Mouse (Mus musculus) intestine, postnatal 0 days (tissue): ENCODE results near the gene 1700037H04Rik. TPM values are rescaled to one million over a fixed set of nuclear protein-coding genes. Genes with fewer than 3 reads are reported as not detected.

Experiments used
- ATAC-seq: fragments of 200-750 bp; cut with Nextera tagmentation; 2 replicates; pipeline ENCODE4 v1.8.0; 2017; ENCODE audit warnings: mild to moderate bottlenecking, moderate TSS enrichment, moderate library complexity
- H3K27ac ChIP-seq: fragments of 300-500 bp; sonication (generic); 2 replicates; pipeline ENCODE4 v1.5.1; 2014; ENCODE audit warnings: mild to moderate bottlenecking, low read depth, low read length, moderate library complexity
- H3K27me3 ChIP-seq: fragments of 300-500 bp; sonication (generic); replicated peaks from 2 replicates; pipeline ENCODE4 v1.6.1; 2014; ENCODE audit warnings: low read length, mixed read lengths; ENCODE audit not compliant: control insufficient read depth, insufficient read depth
- H3K36me3 ChIP-seq: fragments of 300-500 bp; sonication (generic); 2 replicates; pipeline ENCODE4 v1.6.1; 2014; ENCODE audit warnings: mild to moderate bottlenecking, moderate library complexity; ENCODE audit not compliant: control insufficient read depth, insufficient read depth
- H3K4me1 ChIP-seq: fragments of 300-500 bp; sonication (generic); replicated peaks from 2 replicates; pipeline ENCODE4 v1.6.1; 2014; ENCODE audit warnings: antibody characterized with exemption, low read length, mixed read lengths; ENCODE audit not compliant: control insufficient read depth, insufficient read depth
- H3K4me2 ChIP-seq: fragments of 300-500 bp; sonication (generic); replicated peaks from 2 replicates; pipeline ENCODE4 v1.6.1; 2014; ENCODE audit warnings: low read depth, mild to moderate bottlenecking, moderate library complexity
- H3K4me3 ChIP-seq: fragments of 300-500 bp; sonication (generic); 2 replicates; pipeline ENCODE4 v1.5.1; 2014; ENCODE audit warnings: low read depth, low read length
- H3K9ac ChIP-seq: fragments of 300-500 bp; sonication (generic); 2 replicates; pipeline ENCODE4 v1.6.1; 2014; ENCODE audit warnings: mild to moderate bottlenecking, low read depth, low read length
- H3K9me3 ChIP-seq: fragments of 300-500 bp; sonication (generic); 2 replicates; pipeline ENCODE4 v1.6.1; 2016; ENCODE audit warnings: mixed run types; ENCODE audit not compliant: control insufficient read depth
- CTCF ChIP-seq: sonication (generic); IDR thresholded peaks from 2 replicates; pipeline ENCODE4 v1.5.1; 2016; ENCODE audit warnings: low read depth, mild to moderate bottlenecking, control low read depth, antibody characterized with exemption, moderate library complexity
- WGBS: fragments of 180-500 bp; shearing (Covaris S2); extraction: QIAGEN DNeasy Blood & Tissue Kit; methylation state at CpG from one replicate; pipeline ENCODE4 v1.1.7; 2014; 5-methylcytosine and 5-hydroxymethylcytosine counted together
- polyA plus RNA-seq: library from polyadenylated mRNA; unstranded; fragments of >200 nt; fragmentation: Nextera tagmentation; extraction: Ambion mirVana; gene quantifications from 2 replicates; pipeline ENCODE4 v1.2.1, GENCODE M21; 2015

The 1700037H04Rik gene
- polyA plus RNA-seq, 1 experiment from 2014 or later, result 145 TPM

- ATAC-seq, result no peak
- WGBS, result 57% methylated on average over 1 of the region's 1 CpGs
- H3K4me1 ChIP-seq, result no peaks in the 10 kb centered on the region; the same call in 1 of the 2 replicates
- H3K9me3 ChIP-seq, result no peaks in the 10 kb centered on the region
- H3K36me3 ChIP-seq, result no peaks in the 10 kb centered on the region; the same call in 1 of the 2 replicates
- no peak overlapping the region for H3K27ac ChIP-seq
- TF ChIP-seq CTCF, result no peak
- no peaks in the 10 kb centered on the region for H3K27me3 ChIP-seq
- no peak overlapping the region for H3K4me3 ChIP-seq
- H3K4me2 ChIP-seq, result no peak overlapping the region
- no peak overlapping the region for H3K9ac ChIP-seq
These were observed 9.0 kb upstream of the 1700037H04Rik start for GRCm38 (mm10) chr2:131168914-131169313.

DNA sequence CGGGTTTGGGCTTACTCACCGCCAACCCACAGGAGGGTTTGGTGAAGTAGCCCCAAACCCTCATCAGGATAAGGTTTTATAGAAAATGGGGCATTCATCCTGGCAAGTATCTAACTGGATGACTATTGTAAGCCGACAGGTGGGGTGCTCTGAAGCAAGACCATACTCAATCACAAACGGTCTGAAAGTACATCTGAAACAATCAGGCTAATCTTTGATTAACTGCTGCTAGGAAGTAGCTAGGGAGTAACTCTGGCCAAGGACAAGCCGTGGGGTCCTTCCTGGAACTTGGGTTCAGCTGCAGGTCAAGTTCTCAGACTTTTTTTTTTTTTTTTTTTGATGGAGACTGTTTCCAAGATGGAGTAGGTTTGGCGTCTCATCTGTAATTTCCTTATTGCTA, 8.1 kb upstream of the 1700037H04Rik start:
- no peak for ATAC-seq
- no peak overlapping the region for H3K4me2 ChIP-seq
- no peak overlapping the region for H3K4me3 ChIP-seq
- H3K9me3 ChIP-seq, result no peaks in the 10 kb centered on the region
- H3K27ac ChIP-seq, result no peak overlapping the region
- no peaks in the 10 kb centered on the region; the same call in 1 of the 2 replicates for H3K36me3 ChIP-seq
- no peak for TF ChIP-seq CTCF
- 63% methylated on average over 6 of the region's 6 CpGs for WGBS
- H3K9ac ChIP-seq, result no peak overlapping the region
- H3K4me1 ChIP-seq, result no peaks in the 10 kb centered on the region; the same call in 1 of the 2 replicates
- no peaks in the 10 kb centered on the region for H3K27me3 ChIP-seq

- Histone ChIP-seq H3K9ac (no peak overlapping the region), H3K4me1 (no peaks in the 10 kb centered on the region; the same call in 1 of the 2 replicates), H3K4me2 (no peak overlapping the region), H3K27me3 (no peaks in the 10 kb centered on the region), H3K36me3 (no peaks in the 10 kb centered on the region), H3K27ac (peak overlapping the region; percentile 64), H3K9me3 (no peaks in the 10 kb centered on the region), H3K4me3 (no peak overlapping the region)
- no peak for TF ChIP-seq CTCF
- ATAC-seq, result peak; percentile 71
- WGBS, result 51% methylated on average over 2 of the region's 2 CpGs
These were observed 6.3 kb upstream of the 1700037H04Rik start for GRCm38 (mm10) chr2:131166172-131166571.

GRCm38 (mm10) chr2:131163924-131164323, 4.0 kb upstream of the 1700037H04Rik start:
- Histone ChIP-seq H3K36me3 (no peaks in the 10 kb centered on the region), H3K4me3 (0 out of 2 replicates have a peak overlapping the region, but pooled peaks have one; percentile 18), H3K27me3 (no peaks in the 10 kb centered on the region), H3K4me2 (peak overlapping the region; percentile 37), H3K9me3 (no peaks in the 10 kb centered on the region), H3K27ac (peak overlapping the region; percentile 77), H3K4me1 (no peaks in the 10 kb centered on the region; the same call in none of the 2 replicates), H3K9ac (peak overlapping the region; percentile 18; the same call in 1 of the 2 replicates)
- TF ChIP-seq CTCF, result no peak
- ATAC-seq, result 0 out of 2 replicates have a peak, but pooled peaks have one; percentile 13
- 54% methylated on average over 7 of the region's 7 CpGs for WGBS

DNA sequence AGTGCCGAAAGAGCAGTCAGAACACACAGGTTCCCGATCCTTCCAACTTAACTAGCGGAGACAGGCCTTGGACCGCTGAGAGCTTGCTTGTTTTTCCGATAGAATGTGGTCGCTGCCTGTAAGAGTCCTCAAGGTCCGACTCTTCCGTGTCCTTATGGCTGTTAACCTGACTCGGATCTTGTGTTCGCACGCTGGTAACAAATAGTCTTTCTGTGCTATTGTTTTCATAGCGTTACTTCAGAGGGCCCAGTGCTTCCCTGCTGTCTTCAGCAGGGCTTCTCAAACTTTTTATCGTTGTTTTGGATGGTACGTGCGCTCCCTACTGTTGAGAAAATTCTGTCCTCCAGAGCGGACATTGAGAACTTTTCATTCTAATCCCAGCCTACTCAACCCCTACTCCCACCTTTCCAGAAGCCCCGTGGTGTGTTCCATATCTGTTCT, 810 bp upstream of the 1700037H04Rik start:
- ATAC-seq, result no peak
- Histone ChIP-seq H3K4me3 (peak overlapping the region; percentile 70), H3K9ac (peak overlapping the region; percentile 59), H3K27me3 (no peaks in the 10 kb centered on the region), H3K9me3 (no peaks in the 10 kb centered on the region), H3K4me1 (no peaks in the 10 kb centered on the region; the same call in none of the 2 replicates), H3K27ac (peak overlapping the region; percentile 86), H3K4me2 (peak overlapping the region; percentile 96), H3K36me3 (no peaks in the 10 kb centered on the region)
- TF ChIP-seq CTCF, result peak; percentile 63
- WGBS, result under 1% methylated on average over 17 of the region's 17 CpGs

- H3K27me3 ChIP-seq, result no peaks in the 10 kb centered on the region
- peak overlapping the region; percentile 82 for H3K27ac ChIP-seq
- no peak for TF ChIP-seq CTCF
- peak overlapping the region; percentile 96 for H3K4me2 ChIP-seq
- peaks cover 4% of the 10 kb centered on the region; the same call in 1 of the 2 replicates for H3K36me3 ChIP-seq
- peak; percentile 62 for ATAC-seq
- no peaks in the 10 kb centered on the region for H3K9me3 ChIP-seq
- H3K4me1 ChIP-seq, result no peaks in the 10 kb centered on the region; the same call in none of the 2 replicates
- H3K9ac ChIP-seq, result peak overlapping the region; percentile 62
- peak overlapping the region; percentile 70 for H3K4me3 ChIP-seq
- under 1% methylated on average over 18 of the region's 18 CpGs for WGBS
These were observed 380 bp downstream of the 1700037H04Rik start for GRCm38 (mm10) chr2:131159491-131159910.
